Mouse (Mus musculus) liver, adult 2 months (tissue): ENCODE measurements at regions not wholly inside any gene's neighbourhood (a gene's known extent, or its start where the extent isn't known, plus 50 kb on each side); places are given as distances from the start of the nearest gene placed in this dataset.

Source experiments
- CTCF ChIP-seq: fragments of 200-500 bp; IDR thresholded peaks from 2 replicates; pipeline ENCODE4 v1.5.1; 2011; ENCODE audit warnings: low read depth, low read length, control low read depth
- POLR2A ChIP-seq: fragments of 200-500 bp; IDR thresholded peaks from 2 replicates; pipeline ENCODE4 v1.6.1; 2011; ENCODE audit warnings: low read length, control low read depth; ENCODE audit not compliant: insufficient read depth; ENCODE audit errors: extremely low read depth

DNA sequence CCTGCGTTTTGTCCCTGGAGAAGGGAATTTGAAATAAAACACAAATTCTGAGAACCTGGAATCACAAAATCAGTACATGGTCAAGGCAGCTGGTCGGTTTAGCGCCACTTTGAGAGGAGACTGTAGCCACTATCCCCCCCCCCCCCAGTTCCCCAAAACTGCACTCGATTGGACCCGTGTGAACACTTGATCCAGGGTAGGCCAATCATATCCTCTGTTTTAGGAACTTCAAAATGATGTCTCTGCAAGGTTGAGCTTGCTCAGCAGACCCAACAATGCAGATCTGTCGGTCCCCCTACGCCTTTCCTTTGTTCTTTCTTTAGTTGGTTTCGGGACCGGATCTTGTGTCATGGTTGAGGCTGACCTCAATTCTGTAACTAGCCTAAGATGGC, 57.3 kb upstream of the Slc44a3 start:
- TF ChIP-seq POLR2A (no peak), CTCF (no peak)
